Mouse (Mus musculus): ENCODE measurements at regions not wholly inside any gene's neighbourhood (a gene's known extent, or its start where the extent isn't known, plus 50 kb on each side); places are given as distances from the start of the nearest gene placed in this dataset.

GRCm38 (mm10) chr1:137279981-137280380 is 319.7 kb upstream of the Nr5a2 start:
- no peaks in the 10 kb centered on the region for H3K27me3 ChIP-seq (ENCODE audit: control insufficient read depth in 1 of 2, insufficient read depth in 2 of 2, low read length in 2 of 2)
- no peak for TF ChIP-seq KAT2A (conservative IDR thresholded peaks at IDR 0.05; ENCODE audit: low read depth, low read length)
- TF ChIP-seq USF2 (IDR thresholded peaks at IDR 0.05; ENCODE audit: borderline replicate concordance in 1 of 2, insufficient read depth in 1 of 2, low read depth in 1 of 2, low read length in 2 of 2) = no peak
- no peak for TF ChIP-seq RCOR1 (IDR thresholded peaks at IDR 0.05; ENCODE audit: low read depth, low read length)
- TF ChIP-seq UBTF (IDR thresholded peaks at IDR 0.05; ENCODE audit: borderline replicate concordance, insufficient read depth, low read depth, low read length) = no peak
- TF ChIP-seq TAL1 (IDR thresholded peaks at IDR 0.05; ENCODE audit: low read length) = no peak
- no peak for TF ChIP-seq MYC (IDR thresholded peaks at IDR 0.05; ENCODE audit: low read depth, low read length)
- TF ChIP-seq CHD1 (IDR thresholded peaks at IDR 0.05; ENCODE audit: low read depth, low read length) = no peak
- TF ChIP-seq E2F4 (IDR thresholded peaks at IDR 0.05; ENCODE audit: borderline replicate concordance, low read depth, low read length) = no peak
- TF ChIP-seq MXI1 (IDR thresholded peaks at IDR 0.05; ENCODE audit: low read depth, low read length) = no peak
- TF ChIP-seq RAD21 (IDR thresholded peaks at IDR 0.05; ENCODE audit: low read depth, low read length) = no peak
- TF ChIP-seq MYB (IDR thresholded peaks at IDR 0.05; ENCODE audit: low read depth, low read length) = no peak
- TF ChIP-seq CHD2 (IDR thresholded peaks at IDR 0.05; ENCODE audit: low read length) = no peak
- TF ChIP-seq BHLHE40 (IDR thresholded peaks at IDR 0.05; ENCODE audit: borderline replicate concordance, low read depth, low read length) = no peak
- no peak for TF ChIP-seq ETS1 (IDR thresholded peaks at IDR 0.05; ENCODE audit: low read depth, low read length)
- no peak for TF ChIP-seq POLR2AphosphoS5 (IDR thresholded peaks at IDR 0.05; ENCODE audit: borderline replicate concordance, low read depth, low read length)
- H3K36me3 ChIP-seq (ENCODE audit: control insufficient read depth in 1 of 2, insufficient read depth in 2 of 2, low read length in 2 of 2) = no peaks in the 10 kb centered on the region
- H3K4me1 ChIP-seq (ENCODE audit: control insufficient read depth in 1 of 2, insufficient read depth in 2 of 2, low read length in 2 of 2) = no peaks in the 10 kb centered on the region
- no peak overlapping the region for H3K4me3 ChIP-seq (ENCODE audit: control insufficient read depth in 1 of 2, insufficient read depth in 1 of 2, low read depth in 2 of 2, low read length in 2 of 2)
- no peak overlapping the region for H3K9ac ChIP-seq (ENCODE audit: control insufficient read depth, low read depth, low read length, poor library complexity, severe bottlenecking)
- H3K79me2 ChIP-seq (ENCODE audit: control insufficient read depth, insufficient read depth, low read length, poor library complexity) = no peaks in the 10 kb centered on the region
- no peaks in the 10 kb centered on the region for H3K9me3 ChIP-seq (replicated peaks; ENCODE audit: insufficient read depth, low read length)
- no peak for DNase-seq (ENCODE audit: low read depth, low spot score)
- H3K27ac ChIP-seq (ENCODE audit: control insufficient read depth, low read depth, low read length) = no peak overlapping the region

DNA sequence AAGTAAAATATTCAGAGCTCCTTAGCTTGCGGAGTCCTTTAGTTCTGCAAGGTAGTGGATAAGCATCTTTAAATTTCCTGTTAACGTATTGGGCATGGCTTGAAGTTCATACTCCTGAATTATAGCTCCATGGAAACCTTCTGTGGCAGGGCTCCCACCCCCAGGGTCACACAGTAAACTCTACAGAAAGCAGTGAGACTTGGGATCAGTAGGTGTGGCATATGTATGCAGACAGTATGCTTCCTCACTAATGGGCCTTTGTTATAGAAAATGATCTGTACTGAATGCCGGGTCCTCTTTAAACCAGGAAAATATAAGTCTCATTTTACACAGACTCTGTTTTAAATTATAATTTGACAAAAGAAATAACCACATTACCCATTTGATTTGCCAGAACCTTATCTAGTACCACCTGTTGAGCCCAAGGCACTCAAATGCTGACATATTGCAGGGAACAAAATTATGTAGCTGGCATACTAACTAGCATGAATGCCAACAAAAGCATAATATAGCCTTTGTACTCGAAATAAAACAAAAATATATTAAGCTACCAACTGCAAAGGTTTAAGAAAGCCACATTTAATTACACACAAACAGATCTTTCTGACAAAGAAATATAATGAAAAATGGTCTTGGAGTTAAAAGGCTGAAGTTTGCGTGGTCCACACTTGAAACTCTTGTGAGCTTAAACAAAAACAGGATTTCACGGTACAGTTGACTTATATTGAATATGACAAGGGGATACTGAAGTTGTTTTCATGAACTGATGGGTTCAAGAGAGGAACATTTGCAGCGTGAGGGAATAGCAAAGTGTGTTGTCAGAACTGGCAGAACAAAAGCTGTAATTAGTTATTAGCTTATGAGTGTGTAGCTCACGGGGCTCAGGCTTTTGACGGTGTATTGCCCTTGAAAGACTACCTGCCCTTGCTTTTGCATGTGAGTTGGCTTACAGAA is 310.7 kb upstream of the Nr5a2 start:
- no peak overlapping the region for H3K4me3 ChIP-seq (ENCODE audit: control insufficient read depth in 1 of 2, insufficient read depth in 1 of 2, low read depth in 2 of 2, low read length in 2 of 2)
- no peaks in the 10 kb centered on the region for H3K9me3 ChIP-seq (replicated peaks; ENCODE audit: insufficient read depth, low read length)
- no peaks in the 10 kb centered on the region for H3K4me1 ChIP-seq (ENCODE audit: control insufficient read depth in 1 of 2, insufficient read depth in 2 of 2, low read length in 2 of 2)
- no peak overlapping the region for H3K9ac ChIP-seq (ENCODE audit: control insufficient read depth, low read depth, low read length, poor library complexity, severe bottlenecking)
- H3K36me3 ChIP-seq (ENCODE audit: control insufficient read depth in 1 of 2, insufficient read depth in 2 of 2, low read length in 2 of 2) = no peaks in the 10 kb centered on the region
- DNase-seq (ENCODE audit: low read depth, low spot score) = no peak
- no peaks in the 10 kb centered on the region for H3K79me2 ChIP-seq (ENCODE audit: control insufficient read depth, insufficient read depth, low read length, poor library complexity)
- H3K27me3 ChIP-seq (ENCODE audit: control insufficient read depth in 1 of 2, insufficient read depth in 2 of 2, low read length in 2 of 2) = no peaks in the 10 kb centered on the region
- no peak for TF ChIP-seq MYC (IDR thresholded peaks at IDR 0.05; ENCODE audit: low read depth, low read length)
- TF ChIP-seq HCFC1 (IDR thresholded peaks at IDR 0.05; ENCODE audit: low read depth, low read length) = no peak
- TF ChIP-seq CTCF (IDR thresholded peaks at IDR 0.05 in 2 of 3, conservative IDR thresholded peaks at IDR 0.05 in 1 of 3; ENCODE audit: control insufficient read depth in 1 of 3, insufficient read depth in 1 of 3, low read depth in 2 of 3, low read length in 3 of 3, poor library complexity in 1 of 3, severe bottlenecking in 1 of 3) = no peak
- no peak for TF ChIP-seq POLR2A (IDR thresholded peaks at IDR 0.05; ENCODE audit: control insufficient read depth in 1 of 2, insufficient read depth in 1 of 2, low read depth in 1 of 2, low read length in 2 of 2, poor library complexity in 1 of 2)
- H3K27ac ChIP-seq (ENCODE audit: control insufficient read depth, low read depth, low read length) = no peak overlapping the region

All from MEL (cell line).